Mouse (Mus musculus) small intestine, adult 2 months (tissue): ENCODE results near the gene Cyp27b1.

Experiments
- CTCF ChIP-seq: fragments of 200-500 bp; IDR thresholded peaks from 2 replicates; pipeline ENCODE4 v1.5.1; 2012; ENCODE audit warnings: low read depth, mild to moderate bottlenecking, control low read depth, inconsistent platforms, low read length, moderate library complexity, mixed read lengths; ENCODE audit not compliant: insufficient replicate concordance, insufficient read length; ENCODE audit errors: extremely low read depth
- POLR2A ChIP-seq: fragments of 200-500 bp; IDR thresholded peaks from 2 replicates; pipeline ENCODE4 v1.6.1; 2012; ENCODE audit warnings: low read depth, mild to moderate bottlenecking, control low read depth, inconsistent platforms, low read length, moderate library complexity

GRCm38 (mm10) chr10:127083915-127084306 is 35.9 kb downstream of the Cyp27b1 start:
- no peak for TF ChIP-seq CTCF
- TF ChIP-seq POLR2A: no peak
